Mouse (Mus musculus) hindbrain, postnatal 0 days (tissue): ENCODE results near the gene Rbpjl. TPM values are rescaled to one million over a fixed set of nuclear protein-coding genes. Genes with fewer than 3 reads are reported as not detected.

Experiments
- ATAC-seq: fragments of 200-750 bp; cut with Nextera tagmentation; 2 replicates; pipeline ENCODE4 v1.8.0; 2017; ENCODE audit warnings: mild to moderate bottlenecking, moderate TSS enrichment, moderate library complexity
- DNase-seq: peaks from one replicate; pipeline ENCODE4 v3.0.0-alpha.2; 2015; ENCODE audit warnings: low spot score
- H3K27ac ChIP-seq: fragments of 300-500 bp; sonication (generic); 2 replicates; pipeline ENCODE4 v1.5.1; 2014; ENCODE audit warnings: mild to moderate bottlenecking
- H3K27me3 ChIP-seq: fragments of 300-500 bp; sonication (generic); 2 replicates; pipeline ENCODE4 v1.6.1; 2014; ENCODE audit warnings: low read length, mixed read lengths; ENCODE audit not compliant: insufficient read depth
- H3K36me3 ChIP-seq: fragments of 300-500 bp; sonication (generic); 2 replicates; pipeline ENCODE4 v1.6.1; 2014; ENCODE audit warnings: low read length, mixed read lengths; ENCODE audit not compliant: insufficient read depth
- H3K4me1 ChIP-seq: fragments of 300-500 bp; sonication (generic); 2 replicates; pipeline ENCODE4 v1.6.1; 2014; ENCODE audit warnings: antibody characterized with exemption, low read length, mixed read lengths; ENCODE audit not compliant: insufficient read depth
- H3K4me2 ChIP-seq: fragments of 300-500 bp; sonication (generic); 2 replicates; pipeline ENCODE4 v1.6.1; 2014; ENCODE audit warnings: low read depth, mild to moderate bottlenecking, low read length, moderate library complexity, mixed read lengths
- H3K4me3 ChIP-seq: fragments of 300-500 bp; sonication (generic); 2 replicates; pipeline ENCODE4 v1.5.1; 2014; ENCODE audit warnings: low read length
- H3K9ac ChIP-seq: fragments of 300-500 bp; sonication (generic); replicated peaks from 2 replicates; pipeline ENCODE4 v1.6.1; 2014; ENCODE audit warnings: mild to moderate bottlenecking, low read length, moderate library complexity, mixed read lengths
- H3K9me3 ChIP-seq: fragments of 300-500 bp; sonication (generic); 2 replicates; pipeline ENCODE4 v1.6.1; 2016; ENCODE audit warnings: low read length, mixed read lengths
- CTCF ChIP-seq: IDR thresholded peaks from 2 replicates; pipeline ENCODE4 v1.5.1; 2016; ENCODE audit warnings: antibody characterized with exemption, control low read depth, low read depth
- WGBS: fragments of 180-500 bp; shearing (Covaris S2); extraction: QIAGEN DNeasy Blood & Tissue Kit; methylation state at CpG from one replicate; pipeline ENCODE4 v1.1.7; 2014; 5-methylcytosine and 5-hydroxymethylcytosine counted together
- polyA plus RNA-seq: library from polyadenylated mRNA; unstranded; fragments of >200 nt; fragmentation: Nextera tagmentation; extraction: Ambion mirVana; gene quantifications from 2 replicates; pipeline ENCODE4 v1.2.1, GENCODE M21; 2015
- total RNA-seq: library from RNA; depleted of rRNA; stranded (reverse); fragments of >200 nt; gene quantifications from 2 replicates; pipeline ENCODE4 v1.2.3, GENCODE M21; 2014

The Rbpjl gene
- total and polyA plus RNA-seq, 2 experiments from 2014 or later = 0.14 TPM; not detected in 1

GRCm38 (mm10) chr2:164360974-164361657 lies 41.8 kb upstream of the Rbpjl start:
- H3K9me3 ChIP-seq = no peaks in the 10 kb centered on the region
- 29% methylated on average over 13 of the region's 13 CpGs for WGBS
- no peak for TF ChIP-seq CTCF

GRCm38 (mm10) chr2:164366947-164367346 lies 36.0 kb upstream of the Rbpjl start:
- no peak overlapping the region for H3K4me2 ChIP-seq
- 38% methylated on average over 3 of the region's 3 CpGs for whole genome bisulfite sequencing
- no peak overlapping the region for H3K27ac ChIP-seq
- H3K4me3 ChIP-seq = no peak overlapping the region
- no peak for DNase-seq
- H3K9me3 ChIP-seq = no peaks in the 10 kb centered on the region
- H3K9ac ChIP-seq = no peak overlapping the region
- H3K4me1 ChIP-seq = no peaks in the 10 kb centered on the region
- no peak for ATAC-seq
- H3K27me3 ChIP-seq = no peaks in the 10 kb centered on the region
- TF ChIP-seq CTCF = no peak
- no peaks in the 10 kb centered on the region for H3K36me3 ChIP-seq

More at GRCm38 (mm10) chr2:164360974-164361657, 41.8 kb upstream of the Rbpjl start:
- H3K4me3 ChIP-seq = no peak overlapping the region
- no peak overlapping the region for H3K4me2 ChIP-seq
- ATAC-seq (no peak), DNase-seq (no peak)
- H3K27me3 ChIP-seq = no peaks in the 10 kb centered on the region
- H3K27ac ChIP-seq = no peak overlapping the region
- H3K9ac ChIP-seq = no peak overlapping the region
- H3K36me3 ChIP-seq = no peaks in the 10 kb centered on the region
- no peaks in the 10 kb centered on the region for H3K4me1 ChIP-seq

DNA sequence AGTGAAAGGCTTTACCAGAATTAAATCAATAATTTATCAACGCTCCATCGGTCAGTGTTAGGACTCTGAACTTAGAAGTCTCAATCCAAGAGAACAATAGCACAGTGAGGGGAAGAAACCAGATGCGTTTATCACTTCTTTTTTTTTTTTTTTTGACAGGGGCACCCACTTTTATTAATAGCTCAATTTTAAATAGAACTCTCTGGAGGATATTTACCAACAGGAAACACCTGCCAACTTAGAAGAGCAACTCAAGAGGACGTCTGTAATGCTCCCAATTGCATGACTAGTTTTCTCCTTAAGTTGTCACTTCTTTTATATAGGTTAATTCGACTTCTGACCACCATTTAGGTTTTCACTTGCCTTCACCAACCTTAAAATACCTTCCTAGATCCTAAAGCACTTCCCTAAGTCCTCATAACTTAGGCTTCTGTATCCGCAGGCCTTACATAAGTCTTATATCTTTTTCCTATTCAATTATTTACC lies 34.3 kb upstream of the Rbpjl start:
- no peak overlapping the region for H3K4me3 ChIP-seq
- H3K4me2 ChIP-seq = no peak overlapping the region
- no peak overlapping the region for H3K27ac ChIP-seq
- no peaks in the 10 kb centered on the region for H3K27me3 ChIP-seq
- DNase-seq = no peak
- no peak overlapping the region for H3K9ac ChIP-seq
- TF ChIP-seq CTCF = no peak
- no peaks in the 10 kb centered on the region for H3K4me1 ChIP-seq
- whole genome bisulfite sequencing = 83% methylated on average over 6 of the region's 6 CpGs
- ATAC-seq = no peak
- no peaks in the 10 kb centered on the region for H3K36me3 ChIP-seq
- H3K9me3 ChIP-seq = no peaks in the 10 kb centered on the region

- no peak overlapping the region for H3K4me3 ChIP-seq
- no peak overlapping the region for H3K27ac ChIP-seq
- H3K9ac ChIP-seq = no peak overlapping the region
- no peak for ATAC-seq
- 81% methylated on average over 3 of the region's 3 CpGs for WGBS
- DNase-seq = no peak
- TF ChIP-seq CTCF = no peak
- no peak overlapping the region for H3K4me2 ChIP-seq
- no peaks in the 10 kb centered on the region for H3K36me3 ChIP-seq
- H3K27me3 ChIP-seq = no peaks in the 10 kb centered on the region
- no peaks in the 10 kb centered on the region for H3K9me3 ChIP-seq
- no peaks in the 10 kb centered on the region for H3K4me1 ChIP-seq
These were observed 31.6 kb upstream of the Rbpjl start for GRCm38 (mm10) chr2:164371371-164371770.

GRCm38 (mm10) chr2:164372408-164373053 lies 30.4 kb upstream of the Rbpjl start:
- DNase-seq = no peak
- WGBS = 21% methylated on average over 3 of the region's 3 CpGs

DNA sequence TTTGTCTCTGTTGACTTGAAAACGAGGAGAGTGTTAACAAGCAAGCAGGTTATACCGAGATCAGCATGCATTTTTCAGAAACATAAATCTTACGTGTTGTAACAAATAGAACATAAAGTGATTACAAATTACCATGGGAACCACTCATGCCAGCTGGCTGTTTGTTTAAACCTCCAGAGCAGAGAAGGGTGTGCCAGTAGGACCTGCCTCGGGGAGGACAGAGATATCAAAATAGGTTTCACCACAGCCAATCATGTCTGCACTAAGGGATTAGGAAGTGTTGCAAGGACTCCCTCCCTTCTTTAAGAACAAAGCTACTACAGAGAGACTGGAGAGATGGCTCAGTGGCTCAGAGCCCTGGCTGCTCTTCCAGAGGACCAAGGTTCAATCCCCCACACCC lies 29.8 kb upstream of the Rbpjl start:
- 47% methylated on average over 4 of the region's 4 CpGs for WGBS

More at GRCm38 (mm10) chr2:164372408-164373053, 30.4 kb upstream of the Rbpjl start:
- no peak for TF ChIP-seq CTCF
- Histone ChIP-seq H3K4me2 (no peak overlapping the region), H3K27me3 (no peaks in the 10 kb centered on the region), H3K36me3 (no peaks in the 10 kb centered on the region), H3K9me3 (no peaks in the 10 kb centered on the region), H3K4me3 (no peak overlapping the region), H3K9ac (no peak overlapping the region), H3K27ac (no peak overlapping the region), H3K4me1 (no peaks in the 10 kb centered on the region)
- ATAC-seq = no peak

More for the DNA sequence above, 29.8 kb upstream of the Rbpjl start:
- ATAC-seq (no peak), DNase-seq (no peak)
- Histone ChIP-seq H3K27me3 (no peaks in the 10 kb centered on the region), H3K4me2 (no peak overlapping the region), H3K27ac (no peak overlapping the region), H3K36me3 (no peaks in the 10 kb centered on the region), H3K4me3 (no peak overlapping the region), H3K4me1 (no peaks in the 10 kb centered on the region), H3K9me3 (no peaks in the 10 kb centered on the region), H3K9ac (no peak overlapping the region)
- no peak for TF ChIP-seq CTCF
